Comparison of ENCODE assay signal across 9 mouse cellular contexts in genomic region chr15:38391420-38391819, GRCm38 (mm10).
DNase-seq lines count a peak whose midpoint lies in the region; ATAC-seq and TF ChIP-seq lines count a peak whose summit lies in the region.
"Had no signal": no experiment of that assay in that cellular context is flagged by ENCODE, and none has a peak within 500 bp of the region (broad histone marks: within the 10 kb centered on the region; RNA-seq: fewer than 3 reads in every experiment).

No protein-coding gene starts in this region.

- H3K27me3 ChIP-seq in megakaryocyte, embryonic 14.5 days (replicated peaks): peaks cover 11% of the 10 kb centered on the region
- no peaks in the 10 kb centered on the region; the same call in 1 of the 2 replicates for H3K27me3 ChIP-seq in liver, embryonic 13.5 days
- H3K27me3 ChIP-seq in cerebellum, adult 2 months (ENCODE audit: control insufficient read depth, insufficient read depth, low read length): no peaks in the 10 kb centered on the region
- no peaks in the 10 kb centered on the region for H3K27me3 ChIP-seq in forebrain, embryonic 11.5 days (ENCODE audit: control insufficient read depth, insufficient read depth, low read length)
- H3K27me3 ChIP-seq: hindbrain, embryonic 15.5 days had no signal

- H3K9ac ChIP-seq in liver, embryonic 13.5 days: peak overlapping the region; percentile 26; the same call in 1 of the 2 replicates
- H3K9ac ChIP-seq in forebrain, embryonic 11.5 days (ENCODE audit: low read length): no peak overlapping the region
- H3K9ac ChIP-seq: hindbrain, embryonic 15.5 days had no signal

- H3K4me3 ChIP-seq in megakaryocyte, embryonic 14.5 days (replicated peaks): peak overlapping the region; percentile 1
- no peak overlapping the region for H3K4me3 ChIP-seq in liver, embryonic 13.5 days (replicated peaks)
- H3K4me3 ChIP-seq in cerebellum, adult 2 months (replicated peaks; ENCODE audit: insufficient read depth, low read depth, low read length): no peak overlapping the region
- H3K4me3 ChIP-seq in forebrain, embryonic 11.5 days (ENCODE audit: low read depth, low read length): no peak overlapping the region
- H3K4me3 ChIP-seq: hindbrain, embryonic 15.5 days had no signal

- no peak overlapping the region for H3K4me2 ChIP-seq in liver, embryonic 13.5 days
- no peak overlapping the region for H3K4me2 ChIP-seq in forebrain, embryonic 11.5 days (ENCODE audit: low read depth, low read length, severe bottlenecking)
- H3K4me2 ChIP-seq: hindbrain, embryonic 15.5 days had no signal

- no peak for TF ChIP-seq POLR2A in cerebellum, adult 2 months (IDR thresholded peaks at IDR 0.05; ENCODE audit: borderline replicate concordance, insufficient read depth, low read length)

- H3K27ac ChIP-seq in liver, embryonic 13.5 days: no peak overlapping the region
- H3K27ac ChIP-seq in cerebellum, adult 2 months (ENCODE audit: insufficient read depth, low read length): no peak overlapping the region
- no peak overlapping the region for H3K27ac ChIP-seq in forebrain, embryonic 11.5 days (ENCODE audit: low read depth, low read length)
- H3K27ac ChIP-seq: hindbrain, embryonic 15.5 days had no signal

- H3K4me1 ChIP-seq in megakaryocyte, embryonic 14.5 days: peaks cover 43% of the 10 kb centered on the region
- H3K4me1 ChIP-seq in liver, embryonic 13.5 days (replicated peaks): peaks cover 20% of the 10 kb centered on the region
- no peaks in the 10 kb centered on the region for H3K4me1 ChIP-seq in cerebellum, adult 2 months (ENCODE audit: control insufficient read depth, insufficient read depth, low read length)
- H3K4me1 ChIP-seq in forebrain, embryonic 11.5 days (replicated peaks; ENCODE audit: control insufficient read depth, insufficient read depth, low read length): no peaks in the 10 kb centered on the region
- H3K4me1 ChIP-seq: hindbrain, embryonic 15.5 days had no signal

- no peak for TF ChIP-seq CTCF in cerebellum, adult 2 months (IDR thresholded peaks at IDR 0.05; ENCODE audit: borderline replicate concordance, insufficient read depth, low read depth, low read length)

- no peaks in the 10 kb centered on the region for H3K9me3 ChIP-seq in megakaryocyte, embryonic 14.5 days
- H3K9me3 ChIP-seq in liver, embryonic 13.5 days (replicated peaks): no peaks in the 10 kb centered on the region
- no peaks in the 10 kb centered on the region for H3K9me3 ChIP-seq in forebrain, embryonic 11.5 days (ENCODE audit: control insufficient read depth, low read length)
- H3K9me3 ChIP-seq: hindbrain, embryonic 15.5 days had no signal

- peak; percentile 51 for DNase-seq in heart, postnatal 25 days (ENCODE audit: low spot score)
- no peak for DNase-seq in liver, embryonic 13.5 days
- DNase-seq in urinary bladder, postnatal 4 days (ENCODE audit: low spot score in 2 of 2): peak; percentile 64 to 65
- no peak for DNase-seq in ovary, postnatal 36 days (ENCODE audit: low spot score)
- DNase-seq in cerebellum, adult 2 months: no peak
- no peak for DNase-seq in forebrain, embryonic 11.5 days (ENCODE audit: low spot score)

- whole genome bisulfite sequencing in liver, embryonic 13.5 days (ENCODE audit: insufficient replicate concordance): 51% methylated on average over 6 of the region's 6 CpGs
- WGBS in cerebellum, adult 2 months: 62% methylated on average over 6 of the region's 6 CpGs
- 80% methylated on average over 6 of the region's 6 CpGs for WGBS in forebrain, embryonic 11.5 days

- intact Hi-C loops in heart, postnatal 25 days (cut with DNase I): loop anchor here (1.0 kb wide), 1 partner anchor 25 kb away; no protein-coding TSS in a partner anchor

- no peaks in the 10 kb centered on the region for H3K36me3 ChIP-seq in megakaryocyte, embryonic 14.5 days (replicated peaks; ENCODE audit: low read length)
- H3K36me3 ChIP-seq in liver, embryonic 13.5 days: no peaks in the 10 kb centered on the region
- H3K36me3 ChIP-seq in forebrain, embryonic 11.5 days (ENCODE audit: control insufficient read depth, insufficient read depth, low read length): no peaks in the 10 kb centered on the region
- H3K36me3 ChIP-seq: hindbrain, embryonic 15.5 days had no signal

- no peak for ATAC-seq in megakaryocyte, adult 5-6 weeks (ENCODE audit: poor library complexity, severe bottlenecking)
- peak; percentile 66 for ATAC-seq in liver, embryonic 13.5 days (ENCODE audit: low read depth)
- no peak for ATAC-seq in forebrain, embryonic 11.5 days (replicated peaks; ENCODE audit: low FRiP score)

Comparison
In these comparisons a context has a peak if more than half of its experiments do, and no peak if none do; other contexts are left out.
1. DNase-seq: peak in heart, postnatal 25 days (single experiment) and urinary bladder, postnatal 4 days (2 of 2); none in liver, embryonic 13.5 days (single experiment), ovary, postnatal 36 days (single experiment), cerebellum, adult 2 months (0 of 2) and forebrain, embryonic 11.5 days (single experiment).